Mouse (Mus musculus) neural tube, embryonic 12.5 days (tissue): ENCODE measurements around the gene Dyx1c1. TPM values are rescaled to one million over a fixed set of nuclear protein-coding genes. Genes with fewer than 3 reads are reported as not detected.
A peak's percentile ranks its signal among the peaks of the same experiment; 100 is the strongest.

Experiments
- ATAC-seq: fragments of 200-750 bp; cut with Nextera tagmentation; 2 replicates; pipeline ENCODE4 v1.8.0; 2017; ENCODE audit warnings: low read depth, mild to moderate bottlenecking, moderate TSS enrichment, moderate library complexity; ENCODE audit not compliant: low FRiP score
- H3K27ac ChIP-seq: fragments of 300-500 bp; sonication (generic); 2 replicates; pipeline ENCODE4 v1.5.1; 2016
- H3K27me3 ChIP-seq: fragments of 300-500 bp; sonication (generic); replicated peaks from 2 replicates; pipeline ENCODE4 v1.6.1; 2016; ENCODE audit warnings: mild to moderate bottlenecking
- H3K36me3 ChIP-seq: fragments of 300-500 bp; sonication (generic); 2 replicates; pipeline ENCODE4 v1.6.1; 2016; ENCODE audit warnings: mild to moderate bottlenecking
- H3K4me1 ChIP-seq: fragments of 300-500 bp; sonication (generic); 2 replicates; pipeline ENCODE4 v1.6.1; 2016
- H3K4me2 ChIP-seq: fragments of 300-500 bp; sonication (generic); replicated peaks from 2 replicates; pipeline ENCODE4 v1.6.1; 2016; ENCODE audit warnings: mild to moderate bottlenecking
- H3K4me3 ChIP-seq: fragments of 300-500 bp; sonication (generic); 2 replicates; pipeline ENCODE4 v1.5.1; 2016
- H3K9ac ChIP-seq: fragments of 300-500 bp; sonication (generic); 2 replicates; pipeline ENCODE4 v1.6.1; 2016; ENCODE audit warnings: mild to moderate bottlenecking
- H3K9me3 ChIP-seq: fragments of 300-500 bp; sonication (generic); 2 replicates; pipeline ENCODE4 v1.6.1; 2016; ENCODE audit warnings: mild to moderate bottlenecking
- WGBS: fragments of 180-500 bp; shearing (Covaris S2); methylation state at CpG from one replicate; pipeline ENCODE4 v1.1.7; 2016; 5-methylcytosine and 5-hydroxymethylcytosine counted together
- polyA plus RNA-seq: library from polyadenylated mRNA; unstranded; fragments of >200 nt; fragmentation: Nextera tagmentation; extraction: Ambion mirVana; gene quantifications from 2 replicates; pipeline ENCODE4 v1.2.1, GENCODE M21; 2016

Dyx1c1 gene
- polyA plus RNA-seq, result 2.0 and 2.2 TPM in 2 replicates

DNA sequence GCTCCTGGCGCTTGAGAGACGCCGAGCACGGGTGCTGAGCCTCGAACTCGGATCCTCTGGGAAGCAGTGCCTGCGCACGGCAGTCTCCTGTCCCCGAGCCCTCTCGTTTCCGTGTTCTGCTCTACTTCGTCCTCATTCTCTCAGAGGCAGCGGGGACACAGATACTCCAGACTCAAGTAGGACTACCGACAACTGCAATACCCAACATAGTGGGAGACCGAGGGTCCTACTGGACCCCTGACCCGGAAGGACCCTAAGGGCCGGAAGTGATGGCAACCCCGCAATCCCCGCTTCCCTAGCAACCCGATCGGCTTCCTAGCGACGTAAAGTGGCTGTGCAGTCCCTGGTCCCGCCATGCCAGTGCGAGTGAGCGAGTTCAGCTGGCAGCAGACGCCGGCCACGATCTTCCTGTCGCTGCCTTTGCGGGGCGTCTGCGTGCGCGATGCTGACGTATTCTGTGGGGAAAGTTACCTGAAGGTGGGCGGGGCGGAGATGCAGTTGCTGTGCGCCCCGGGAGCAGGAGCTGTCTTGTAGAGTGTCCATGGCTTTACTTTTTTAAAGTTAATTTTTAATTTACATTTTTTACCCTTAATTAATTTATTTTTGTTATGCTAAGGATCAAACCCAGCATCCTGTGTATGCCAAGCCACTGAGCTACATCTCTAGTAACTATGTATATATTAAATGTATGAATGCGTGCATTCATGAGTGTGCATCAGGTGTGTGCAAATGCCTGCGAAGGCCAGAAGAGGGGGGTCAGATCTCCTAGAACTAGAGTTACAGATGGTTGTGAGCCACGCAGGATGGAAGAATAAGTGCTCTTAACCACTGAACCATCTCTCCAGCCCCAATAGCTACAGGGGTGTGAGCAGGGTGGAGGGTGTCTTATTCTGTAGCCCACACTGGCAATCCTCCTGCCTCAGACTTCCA, at the start of gene Dyx1c1, which contains the start of gene Gm44503:
Gene Dyx1c1, plus strand, starts transcription at position 265 of the 930 bp plus-strand sequence.
Gene Gm44503, plus strand, starts transcription at position 332 of the 930 bp plus-strand sequence.
- no peaks in the 10 kb centered on the region for H3K9me3 ChIP-seq
- peak within 1 kb of the TSS; percentile 45 for H3K9ac ChIP-seq
- H3K4me3 ChIP-seq, result peak within 1 kb of the TSS; percentile 52
- ATAC-seq, result peak; percentile 95
- H3K27ac ChIP-seq, result no peak within 1 kb of the TSS
- H3K4me1 ChIP-seq, result peaks cover 6% of the 10 kb centered on the region; the same call in 1 of the 2 replicates
- WGBS, result 2% methylated on average over 43 of the region's 43 CpGs
- H3K4me2 ChIP-seq, result peak within 1 kb of the TSS; percentile 69
- no peaks in the 10 kb centered on the region for H3K27me3 ChIP-seq
- no peaks in the 10 kb centered on the region for H3K36me3 ChIP-seq

DNA sequence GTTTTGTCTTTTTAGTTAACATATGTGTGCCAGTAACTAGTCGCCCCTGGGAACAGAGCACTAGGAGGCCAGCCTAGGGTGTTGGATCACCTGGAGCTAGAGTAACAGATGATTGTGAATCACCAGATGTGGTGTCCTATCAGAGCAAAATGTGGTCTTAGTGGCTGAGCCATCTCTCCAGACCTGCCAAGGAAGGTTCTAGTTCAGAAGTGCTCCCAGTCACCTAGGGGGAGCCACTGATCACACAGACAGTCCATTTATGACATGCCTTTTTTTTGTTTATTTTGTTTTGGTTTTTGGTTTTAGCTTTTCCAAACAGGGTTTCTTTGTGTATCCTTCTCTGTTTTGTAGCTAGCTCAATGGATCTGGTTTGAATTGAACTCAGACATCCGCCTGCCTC, 47.2 kb upstream of the Dyx1c1 start:
- H3K27me3 ChIP-seq, result no peaks in the 10 kb centered on the region
- H3K9me3 ChIP-seq, result no peaks in the 10 kb centered on the region
- ATAC-seq, result no peak
- H3K4me1 ChIP-seq, result no peaks in the 10 kb centered on the region
- H3K36me3 ChIP-seq, result peaks cover 15% of the 10 kb centered on the region; the same call in 1 of the 2 replicates
- 87% methylated on average over 2 of the region's 2 CpGs for WGBS
- H3K9ac ChIP-seq, result no peak overlapping the region
- no peak overlapping the region for H3K27ac ChIP-seq
- H3K4me3 ChIP-seq, result no peak overlapping the region
- H3K4me2 ChIP-seq, result no peak overlapping the region

DNA sequence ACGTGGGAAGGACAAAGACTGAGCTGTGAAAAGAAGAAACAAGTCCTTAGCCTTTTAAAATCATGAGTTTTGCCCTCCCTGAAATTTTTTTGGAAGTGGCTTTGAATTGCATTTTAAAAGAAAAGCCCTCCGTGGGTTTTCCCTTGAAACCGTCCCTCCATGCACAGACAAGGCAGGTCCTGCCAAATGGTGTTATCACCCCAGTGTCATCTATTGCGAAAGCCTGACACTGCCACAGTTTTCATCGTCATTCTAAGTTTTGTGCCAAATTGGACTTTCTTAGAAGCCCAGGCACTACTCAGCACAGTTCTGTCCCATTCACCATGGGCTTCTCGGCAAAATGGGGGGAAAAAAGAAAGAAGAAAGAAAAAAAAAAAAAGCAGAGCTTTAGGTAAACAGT, 45.0 kb upstream of the Dyx1c1 start:
- no peak for ATAC-seq
- Histone ChIP-seq H3K27ac (no peak overlapping the region), H3K4me3 (no peak overlapping the region), H3K9ac (no peak overlapping the region), H3K36me3 (peaks cover 7% of the 10 kb centered on the region; the same call in 1 of the 2 replicates), H3K4me1 (no peaks in the 10 kb centered on the region), H3K27me3 (no peaks in the 10 kb centered on the region), H3K9me3 (no peaks in the 10 kb centered on the region), H3K4me2 (no peak overlapping the region)
- 77% methylated on average over 6 of the region's 6 CpGs for WGBS

DNA sequence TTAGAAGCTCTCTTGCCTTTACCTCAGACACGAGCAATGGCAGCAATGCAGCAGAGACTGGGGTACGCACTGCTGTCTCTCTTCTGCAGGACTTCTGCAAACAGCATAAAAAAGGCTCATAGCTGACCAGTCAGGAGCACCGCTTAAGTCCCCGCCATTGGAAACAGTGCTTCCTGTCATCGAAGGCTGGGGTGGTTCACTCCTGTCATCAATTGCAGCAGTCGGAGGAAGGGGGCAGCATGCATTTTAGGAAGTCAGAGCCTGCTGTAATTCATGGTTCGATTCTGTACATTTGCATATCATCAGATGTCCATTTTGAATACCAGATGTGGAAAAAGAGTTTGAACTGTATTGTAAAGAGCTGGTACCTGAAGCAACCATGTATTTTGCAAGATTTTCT, 42.9 kb upstream of the Dyx1c1 start:
- Histone ChIP-seq H3K27ac (no peak overlapping the region), H3K27me3 (no peaks in the 10 kb centered on the region), H3K4me1 (no peaks in the 10 kb centered on the region), H3K36me3 (0 out of 2 replicates have a peak, but pooled peaks cover 4% of the 10 kb centered on the region), H3K4me3 (no peak overlapping the region), H3K9ac (no peak overlapping the region), H3K4me2 (no peak overlapping the region), H3K9me3 (no peaks in the 10 kb centered on the region)
- 80% methylated on average over 7 of the region's 7 CpGs for WGBS
- ATAC-seq, result no peak

DNA sequence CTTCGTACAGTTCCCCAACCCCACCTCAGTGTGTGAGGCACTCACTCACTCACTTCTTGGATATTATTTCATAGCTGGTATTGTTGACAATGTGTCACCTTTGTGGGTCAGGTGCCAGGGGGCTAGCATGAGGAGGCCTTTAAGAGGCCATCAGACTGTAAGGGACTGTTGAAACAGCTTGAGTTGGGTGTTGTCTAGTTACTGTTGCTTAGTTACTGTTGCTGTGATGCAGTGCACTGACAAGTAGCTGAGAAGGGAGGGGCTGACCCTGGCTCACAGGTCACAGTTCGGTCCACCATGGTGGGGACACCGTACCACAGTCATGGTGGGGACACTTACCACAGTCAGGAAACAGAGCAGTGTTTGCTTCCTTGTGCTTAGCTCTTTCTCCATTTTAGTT, 35.5 kb upstream of the Dyx1c1 start:
- H3K27me3 ChIP-seq, result 0 out of 2 replicates have a peak, but pooled peaks cover 7% of the 10 kb centered on the region
- H3K36me3 ChIP-seq, result no peaks in the 10 kb centered on the region
- H3K4me3 ChIP-seq, result no peak overlapping the region
- H3K9ac ChIP-seq, result no peak overlapping the region
- H3K4me1 ChIP-seq, result peaks cover 14% of the 10 kb centered on the region
- no peaks in the 10 kb centered on the region for H3K9me3 ChIP-seq
- no peak for ATAC-seq
- WGBS, result 77% methylated on average over 3 of the region's 3 CpGs
- no peak overlapping the region for H3K4me2 ChIP-seq
- H3K27ac ChIP-seq, result no peak overlapping the region

DNA sequence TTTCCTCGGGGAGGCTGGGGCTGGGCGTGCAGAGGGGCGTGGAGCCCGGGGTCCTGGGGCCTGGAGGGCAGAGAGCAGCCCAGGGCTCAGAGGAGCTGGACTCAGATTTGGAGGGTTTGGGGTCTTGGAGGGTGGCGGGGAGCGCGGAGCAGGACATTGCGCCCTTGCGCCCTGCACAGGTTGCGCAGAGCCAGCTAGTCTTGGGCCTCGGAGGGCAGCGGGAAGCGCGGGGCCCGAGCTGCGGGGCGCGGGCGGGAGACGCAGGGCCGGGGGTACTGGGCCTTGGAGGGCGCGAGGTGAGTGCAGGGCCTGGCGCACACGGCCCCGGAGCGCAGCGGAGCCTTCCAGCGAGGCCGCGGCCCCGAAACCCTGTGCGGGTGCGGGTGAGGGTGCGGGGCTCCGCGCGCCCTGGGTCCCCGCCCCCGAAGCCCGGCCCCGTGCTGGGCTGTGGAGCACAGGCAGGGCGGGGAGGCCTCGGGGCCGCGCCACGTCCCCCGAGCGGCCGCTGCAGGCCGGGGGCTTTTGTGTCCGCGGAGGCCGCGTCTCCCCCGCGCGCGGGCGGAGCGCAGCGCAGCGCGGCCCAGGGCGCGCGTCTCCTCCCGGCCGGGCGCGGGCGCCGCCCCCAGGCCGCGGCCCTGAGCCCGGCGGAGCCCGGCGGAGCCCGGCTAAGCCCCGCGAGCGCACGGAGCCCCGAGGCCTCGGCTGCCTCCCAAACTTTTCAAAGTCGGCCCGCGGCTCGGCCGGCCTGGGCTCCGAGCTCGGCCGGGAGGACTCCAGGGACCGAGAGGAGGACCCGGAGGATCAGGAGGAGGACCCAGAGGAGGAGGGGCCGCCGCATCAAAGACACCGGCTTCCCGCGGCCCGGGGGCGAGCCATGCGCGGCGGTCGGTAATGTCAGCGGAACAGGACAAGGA, 33.3 kb upstream of the Dyx1c1 start, which contains the start of gene Pygo1:
Gene Pygo1, plus strand, starts transcription at position 625 of the 914 bp plus-strand sequence.
- Histone ChIP-seq H3K4me3 (peak within 1 kb of the TSS; percentile 80), H3K27me3 (0 out of 2 replicates have a peak, but pooled peaks cover 7% of the 10 kb centered on the region), H3K27ac (peak within 1 kb of the TSS; percentile 53; the same call in 1 of the 2 replicates), H3K4me1 (peaks cover 14% of the 10 kb centered on the region), H3K36me3 (no peaks in the 10 kb centered on the region), H3K9ac (peak within 1 kb of the TSS; percentile 94), H3K9me3 (no peaks in the 10 kb centered on the region), H3K4me2 (peak within 1 kb of the TSS; percentile 89)
- peak; percentile 81 for ATAC-seq
- 1% methylated on average over 108 of the region's 108 CpGs for whole genome bisulfite sequencing

DNA sequence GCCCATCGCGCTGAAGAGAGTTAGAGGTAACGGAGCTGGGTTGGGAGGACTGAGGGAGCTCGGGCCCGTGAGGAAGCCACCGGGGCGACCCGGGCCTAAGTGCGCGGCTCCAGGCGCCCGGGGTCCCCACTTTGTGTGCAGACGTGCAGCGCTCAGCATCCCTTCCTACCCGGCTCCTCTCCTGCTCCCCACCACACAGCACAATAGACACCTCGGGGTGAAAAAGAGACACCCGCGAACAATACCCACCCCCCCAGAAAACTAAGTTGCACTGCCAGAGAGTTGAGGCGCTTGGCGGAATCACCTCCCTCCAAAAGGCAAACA, 32.7 kb upstream of the Dyx1c1 start:
- Histone ChIP-seq H3K9me3 (no peaks in the 10 kb centered on the region), H3K9ac (peak overlapping the region; percentile 94), H3K36me3 (no peaks in the 10 kb centered on the region), H3K27ac (0 out of 2 replicates have a peak overlapping the region, but pooled peaks have one; percentile 53), H3K4me1 (peaks cover 14% of the 10 kb centered on the region), H3K27me3 (0 out of 2 replicates have a peak, but pooled peaks cover 7% of the 10 kb centered on the region), H3K4me3 (peak overlapping the region; percentile 80), H3K4me2 (peak overlapping the region; percentile 89)
- 3% methylated on average over 20 of the region's 20 CpGs for WGBS
- peak; percentile 74 for ATAC-seq

DNA sequence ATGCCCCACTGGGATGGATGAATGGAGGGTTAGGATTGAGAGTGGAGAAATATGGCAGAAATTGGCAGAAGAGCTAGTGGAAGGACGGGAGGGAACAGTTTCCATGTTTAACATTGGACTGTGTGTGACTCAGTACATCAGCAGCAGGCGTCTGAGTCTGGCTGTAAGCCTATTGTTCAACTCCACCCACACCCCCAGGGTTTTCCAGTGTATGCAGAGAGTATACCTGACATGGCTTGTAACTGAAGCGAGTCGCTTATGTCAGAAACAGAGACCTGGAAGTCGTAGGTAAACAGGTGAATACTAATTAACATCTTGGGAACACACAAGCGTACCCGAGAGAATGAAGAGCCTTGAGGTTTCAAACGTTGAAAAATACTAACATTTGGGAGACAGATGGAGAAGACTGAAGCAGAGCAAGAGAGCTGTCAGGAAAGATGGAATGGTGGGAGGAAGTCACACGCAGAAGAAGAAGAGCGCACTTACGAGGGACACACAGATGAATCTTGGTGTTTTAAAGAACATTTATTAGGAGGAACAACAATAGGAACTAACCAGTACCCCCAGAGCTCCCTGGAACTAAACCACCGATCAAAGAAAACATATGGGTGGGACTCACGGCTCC, 27.3 kb upstream of the Dyx1c1 start:
- H3K27ac ChIP-seq, result no peak overlapping the region
- no peak overlapping the region for H3K4me3 ChIP-seq
- no peaks in the 10 kb centered on the region for H3K9me3 ChIP-seq
- peaks cover 7% of the 10 kb centered on the region; the same call in 1 of the 2 replicates for H3K36me3 ChIP-seq
- no peak overlapping the region for H3K9ac ChIP-seq
- no peaks in the 10 kb centered on the region for H3K27me3 ChIP-seq
- peaks cover 14% of the 10 kb centered on the region for H3K4me1 ChIP-seq
- H3K4me2 ChIP-seq, result no peak overlapping the region
- ATAC-seq, result no peak
- WGBS, result 82% methylated on average over 13 of the region's 13 CpGs

DNA sequence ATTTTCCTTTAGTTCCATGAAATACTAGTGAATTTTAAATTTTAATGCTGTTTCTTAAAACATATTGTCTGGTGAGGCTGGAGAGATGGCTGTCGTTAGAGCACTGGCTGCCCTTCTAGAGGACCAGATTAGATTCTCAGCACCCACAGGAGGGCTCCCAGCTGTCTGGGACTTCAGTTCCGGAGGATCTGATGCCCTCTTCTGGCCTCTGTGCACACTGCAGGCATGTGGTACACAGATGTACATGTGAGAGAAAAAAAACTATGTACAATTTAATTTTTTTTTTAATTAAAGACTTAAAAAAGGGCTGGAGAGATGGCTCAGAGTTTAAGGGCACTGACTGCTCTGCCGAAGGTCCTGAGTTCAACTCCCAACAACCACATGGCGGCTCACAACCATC, 23.3 kb upstream of the Dyx1c1 start:
- H3K9ac ChIP-seq, result no peak overlapping the region
- H3K27ac ChIP-seq, result no peak overlapping the region
- 91% methylated on average over 4 of the region's 4 CpGs for WGBS
- H3K27me3 ChIP-seq, result no peaks in the 10 kb centered on the region
- no peak for ATAC-seq
- H3K36me3 ChIP-seq, result peaks cover 7% of the 10 kb centered on the region; the same call in 1 of the 2 replicates
- H3K4me1 ChIP-seq, result no peaks in the 10 kb centered on the region
- no peak overlapping the region for H3K4me3 ChIP-seq
- H3K4me2 ChIP-seq, result no peak overlapping the region
- no peaks in the 10 kb centered on the region for H3K9me3 ChIP-seq

DNA sequence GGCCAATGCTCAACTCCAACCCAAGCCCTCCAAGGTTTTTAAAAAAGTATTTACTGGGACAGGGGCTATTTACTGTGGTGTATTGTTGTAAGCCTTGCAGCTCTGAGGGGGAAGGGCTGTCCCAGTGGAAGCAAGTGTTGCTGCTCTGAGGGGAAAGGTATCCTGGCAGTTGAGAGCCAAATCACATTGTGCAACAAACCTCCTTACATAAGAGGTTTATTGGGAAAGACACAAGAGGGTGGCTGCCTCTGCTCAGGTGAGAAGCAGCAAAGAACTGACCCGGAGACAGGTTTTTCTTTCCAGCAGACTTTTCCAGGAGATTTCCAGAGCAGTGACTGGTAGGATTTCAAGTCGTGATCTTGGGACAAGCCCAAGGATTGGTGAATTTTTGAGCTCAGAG, 22.3 kb upstream of the Dyx1c1 start:
- Histone ChIP-seq H3K9ac (no peak overlapping the region), H3K4me1 (no peaks in the 10 kb centered on the region), H3K9me3 (no peaks in the 10 kb centered on the region), H3K27ac (no peak overlapping the region), H3K36me3 (peaks cover 7% of the 10 kb centered on the region; the same call in 1 of the 2 replicates), H3K27me3 (no peaks in the 10 kb centered on the region), H3K4me2 (no peak overlapping the region), H3K4me3 (no peak overlapping the region)
- ATAC-seq, result no peak
- 77% methylated on average over 2 of the region's 2 CpGs for WGBS

DNA sequence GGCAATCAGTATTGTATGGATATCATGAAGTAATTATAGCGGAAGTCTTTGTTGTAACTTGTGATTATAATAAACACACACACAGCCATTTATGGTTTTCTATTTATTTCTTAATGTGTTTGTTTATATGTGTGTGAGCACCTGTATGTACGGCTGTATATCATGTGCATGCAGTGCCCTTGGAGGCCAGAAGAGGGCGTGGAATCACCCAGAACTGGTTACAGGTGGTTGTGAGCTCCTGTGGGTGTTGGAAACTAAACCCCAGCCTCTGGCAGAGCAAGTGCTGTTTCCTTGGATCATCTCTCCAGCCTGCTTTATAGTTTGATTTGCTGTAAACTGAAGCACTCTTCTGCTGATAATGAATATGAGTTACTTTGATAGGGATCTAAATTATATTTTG, 15.2 kb upstream of the Dyx1c1 start:
- WGBS, result 66% methylated on average over 3 of the region's 3 CpGs
- Histone ChIP-seq H3K4me1 (no peaks in the 10 kb centered on the region), H3K4me3 (no peak overlapping the region), H3K27ac (no peak overlapping the region), H3K27me3 (no peaks in the 10 kb centered on the region), H3K9me3 (peaks cover 6% of the 10 kb centered on the region; the same call in 1 of the 2 replicates), H3K4me2 (no peak overlapping the region), H3K36me3 (peaks cover 36% of the 10 kb centered on the region), H3K9ac (no peak overlapping the region)
- no peak for ATAC-seq
